Mouse (Mus musculus) layer of hippocampus, adult 9-11 months (tissue): Measurements from ENCODE around the gene Gca.
"Not testable (repeated sequence)": the region's sequence is repeated elsewhere in the genome, so short reads cannot be mapped to it uniquely, and the experiment has no call there.

Experiments used
- DNase-seq: peaks from one replicate; pipeline ENCODE4 v3.0.0; 2022

Gene Gca

DNA sequence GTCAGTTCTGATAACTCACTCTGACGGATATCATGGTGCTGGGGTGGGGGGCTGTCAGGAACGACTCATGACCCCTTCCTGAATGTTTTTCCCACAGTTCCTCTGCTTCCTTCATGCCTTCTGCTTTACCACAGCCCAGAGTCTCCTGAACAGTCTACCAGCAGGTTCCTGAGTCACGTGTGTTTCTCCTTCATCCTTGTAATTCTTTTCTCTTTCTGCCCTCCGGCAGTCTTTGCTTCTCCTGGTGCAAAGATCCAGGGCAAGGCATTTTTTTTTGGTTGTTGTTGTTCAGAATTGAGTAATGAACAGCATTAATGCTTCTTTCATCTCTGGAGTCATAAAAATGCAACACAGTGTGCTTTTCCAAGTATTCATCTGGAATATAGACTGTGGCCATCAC is 6.7 kb downstream of the Gca start:
- no peak for DNase-seq

DNA sequence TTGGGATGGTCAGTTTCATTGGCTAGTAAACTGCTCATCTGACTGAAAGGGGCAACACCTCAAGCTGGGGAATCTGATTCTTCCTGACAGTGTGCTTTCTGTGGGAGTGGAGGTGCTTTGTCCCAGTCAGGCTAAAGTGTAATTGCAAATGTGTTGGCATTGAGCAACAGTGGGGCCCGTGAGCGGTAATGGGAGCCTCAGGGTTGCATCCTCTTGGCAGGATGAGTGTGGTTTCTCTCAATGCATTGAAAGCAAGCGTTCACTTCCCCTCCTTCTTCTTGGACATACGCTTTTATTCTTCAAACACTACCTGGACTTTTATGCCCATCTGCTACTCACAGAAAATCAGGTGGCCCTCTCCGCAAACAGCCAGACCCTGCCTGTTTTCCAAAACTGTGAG is 8.7 kb downstream of the Gca start:
- DNase-seq, result no peak

DNA sequence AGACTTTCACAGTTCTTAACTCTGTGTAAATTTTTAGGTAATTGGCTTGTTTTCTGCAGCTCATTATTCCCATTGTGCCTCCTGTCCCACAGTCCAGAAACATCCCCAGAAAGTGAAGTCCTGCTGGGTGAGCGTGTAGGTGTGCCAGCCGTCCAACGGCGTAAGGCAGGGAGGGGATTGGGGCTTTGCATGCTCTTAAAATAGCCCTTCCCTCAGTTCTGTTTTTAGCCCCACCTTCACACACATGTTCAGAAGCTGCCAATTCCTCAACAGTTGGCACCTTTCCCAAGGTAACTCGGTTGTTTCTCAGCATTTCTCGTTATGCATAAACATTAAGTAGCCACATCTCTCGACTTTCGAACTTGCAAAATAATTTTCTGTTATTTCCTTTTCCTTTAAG is 17.6 kb downstream of the Gca start:
- peak; percentile 35 for DNase-seq

DNA sequence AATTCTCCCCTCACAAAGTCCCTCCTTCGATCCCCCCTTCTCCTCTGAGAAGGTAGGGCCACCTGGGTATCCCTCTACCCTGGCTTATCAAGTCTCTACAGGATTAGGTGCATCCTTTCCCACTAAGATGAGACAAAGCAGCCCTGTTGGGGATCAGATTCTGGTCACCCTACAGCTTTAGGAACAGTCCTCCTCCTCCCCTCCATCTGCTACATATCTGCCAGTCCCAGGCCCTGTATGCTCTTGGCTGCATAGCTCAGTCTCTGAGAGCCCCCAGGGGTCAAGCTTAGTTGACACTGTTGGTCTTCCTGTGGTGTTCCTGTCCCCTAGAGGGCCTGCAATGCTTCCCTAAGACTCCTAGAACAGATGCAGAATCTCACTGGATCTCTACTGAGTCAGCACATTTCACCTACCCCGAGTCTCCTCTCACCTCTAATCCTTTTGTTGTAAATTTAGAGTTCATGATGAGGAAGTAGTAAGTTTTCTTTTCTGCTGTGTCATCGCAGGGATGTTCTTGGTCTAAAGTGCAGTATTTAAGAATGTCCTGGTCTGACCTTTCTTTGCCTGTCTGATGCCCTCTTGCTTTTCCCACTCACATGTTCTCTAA is 21.0 kb downstream of the Gca start:
- DNase-seq, result no peak

DNA sequence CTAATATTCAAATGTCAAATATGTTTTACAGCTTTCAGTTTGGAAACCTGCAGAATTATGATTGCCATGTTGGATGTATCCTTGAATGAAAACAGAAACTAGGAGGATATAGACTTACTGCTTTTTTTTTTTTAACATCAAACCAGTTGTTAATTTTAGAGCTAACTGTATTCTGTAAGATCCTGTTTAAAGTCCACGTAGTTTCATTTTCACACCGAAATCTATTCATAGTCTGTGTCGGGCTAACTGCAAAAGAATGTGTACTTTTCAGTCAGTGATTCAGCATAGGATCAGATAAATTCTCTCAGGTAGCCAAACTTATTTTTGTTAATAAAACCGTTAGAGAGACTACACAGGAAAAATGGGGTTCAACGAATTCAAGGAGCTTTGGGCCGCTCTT is 21.8 kb downstream of the Gca start:
- DNase-seq, result no peak

DNA sequence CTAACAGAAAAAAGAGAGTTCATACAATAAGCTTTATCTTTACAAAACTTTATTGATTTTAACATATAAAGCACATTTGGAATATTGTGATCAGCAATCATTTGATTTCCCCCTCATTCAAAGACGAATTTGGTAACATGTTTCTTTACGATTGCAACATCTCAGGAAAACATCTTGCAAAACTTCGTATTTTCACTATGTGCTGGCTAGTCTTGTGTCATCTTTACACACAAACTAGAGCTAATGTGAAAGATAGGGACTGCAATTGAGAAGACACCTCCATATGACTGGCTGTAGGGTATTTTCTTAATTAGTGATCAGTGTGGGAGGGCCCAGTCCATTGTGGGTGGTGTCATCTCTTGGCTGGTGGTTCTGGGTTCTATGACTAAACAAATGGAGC is 42.2 kb downstream of the Gca start:
- no peak for DNase-seq

DNA sequence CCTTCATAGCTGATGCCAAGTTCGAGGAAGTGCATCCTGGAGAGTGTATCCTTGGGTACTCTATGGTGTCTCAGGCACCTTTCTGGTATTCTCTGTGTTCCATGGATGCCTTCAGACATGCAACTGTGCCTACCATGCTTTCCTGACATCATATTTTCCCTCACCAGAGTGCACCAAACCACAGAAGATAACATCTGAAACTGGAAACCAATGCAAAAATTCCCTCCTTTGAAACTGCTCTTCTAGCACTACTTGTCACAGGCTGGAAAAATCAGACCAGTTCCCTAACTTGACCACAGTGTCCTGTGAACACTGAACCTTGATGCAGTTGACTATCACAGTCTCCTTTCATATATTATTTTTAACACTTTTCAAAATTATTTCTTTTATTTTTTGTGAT is 45.5 kb downstream of the Gca start:
- DNase-seq, result no peak

DNA sequence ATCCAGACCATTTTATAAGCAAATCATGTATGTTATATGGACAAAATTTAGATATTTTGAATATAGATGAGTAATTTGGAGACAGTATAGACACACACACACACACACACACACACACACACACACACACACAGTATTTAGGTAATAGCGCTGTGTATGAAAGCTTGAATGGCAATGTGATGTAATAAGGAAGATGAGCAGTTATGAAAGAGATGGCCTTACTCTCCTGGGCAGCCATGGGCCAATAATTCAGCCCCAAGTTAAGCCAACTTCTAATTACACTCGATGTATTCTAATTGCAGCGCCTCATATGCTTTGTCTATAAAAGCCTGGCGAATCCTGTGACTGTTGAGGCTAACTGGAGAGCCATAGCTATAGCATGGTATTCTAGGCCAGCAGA is 50.3 kb downstream of the Gca start:
- DNase-seq, result not testable (repeated sequence)

DNA sequence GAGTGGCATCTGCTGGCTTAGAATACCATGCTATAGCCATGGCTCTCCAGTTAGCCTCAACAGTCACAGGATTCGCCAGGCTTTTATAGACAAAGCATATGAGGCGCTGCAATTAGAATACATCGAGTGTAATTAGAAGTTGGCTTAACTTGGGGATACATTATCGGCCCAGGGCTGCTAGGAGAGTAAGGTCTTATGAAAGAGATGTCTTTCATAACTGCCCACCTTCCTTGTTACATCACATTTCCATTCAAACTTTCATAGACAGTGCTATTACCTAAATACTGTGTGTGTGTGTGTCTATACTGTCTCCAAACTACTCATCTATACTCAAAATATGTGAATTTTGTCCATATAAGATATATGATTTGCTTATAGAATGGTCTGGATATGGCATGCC is 51.2 kb downstream of the Gca start:
- DNase-seq, result no peak

DNA sequence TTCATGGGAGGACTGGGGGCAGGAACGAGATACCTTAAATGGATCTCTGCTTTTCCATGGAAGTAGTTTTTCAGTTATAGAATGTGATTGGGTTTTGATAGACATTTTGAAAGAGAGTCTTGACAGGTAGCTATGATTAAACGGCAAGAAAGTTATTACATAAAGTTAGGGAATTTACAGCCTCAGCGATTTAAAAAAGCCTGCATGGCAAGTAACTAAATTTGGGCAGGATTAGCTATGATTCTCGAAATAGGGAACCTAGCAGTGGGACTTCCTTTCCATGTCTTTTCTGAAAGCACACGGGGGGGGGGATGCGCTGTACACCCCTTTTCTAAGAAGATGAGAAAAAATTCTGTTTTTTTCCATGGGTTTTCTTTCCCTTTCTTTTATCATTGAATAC is 53.2 kb downstream of the Gca start:
- DNase-seq, result no peak

DNA sequence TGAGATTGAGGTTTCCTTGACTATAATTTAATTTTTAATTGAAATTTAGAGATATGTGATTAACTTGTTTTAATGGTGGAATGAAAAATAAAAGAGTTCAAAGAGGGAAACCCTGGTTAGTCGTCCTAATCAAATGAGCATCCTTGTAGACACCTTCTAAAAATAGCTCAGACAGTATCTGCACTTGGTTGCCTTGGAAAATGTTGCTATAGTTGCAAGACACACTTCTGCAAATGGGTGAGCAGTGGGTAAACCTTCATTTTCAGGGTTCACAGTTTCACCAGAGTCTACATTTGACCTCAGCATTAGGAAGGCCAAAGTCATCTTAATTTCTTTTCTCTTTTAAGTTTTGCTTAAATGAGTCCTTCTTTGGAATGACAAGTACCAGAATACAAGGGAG is 54.3 kb downstream of the Gca start:
- DNase-seq, result peak; percentile 9

DNA sequence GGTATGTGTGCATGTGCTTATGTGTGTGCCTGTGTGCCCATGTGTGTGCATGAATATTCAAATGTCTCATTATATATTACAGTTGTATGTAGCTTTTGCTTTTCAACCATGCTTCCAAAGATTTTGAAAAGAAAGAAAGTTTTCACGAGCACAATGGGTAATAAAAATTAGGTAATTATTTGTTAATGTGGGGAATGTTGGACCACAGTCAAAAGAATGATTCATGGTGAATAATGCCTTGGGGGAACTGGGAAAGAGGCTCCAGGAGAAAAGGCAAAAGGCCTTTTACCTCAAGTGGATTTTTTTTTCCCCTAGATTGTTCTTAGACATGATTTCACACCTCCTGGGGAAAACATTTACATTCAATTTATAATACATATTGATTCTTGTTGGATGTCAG is 61.9 kb downstream of the Gca start:
- no peak for DNase-seq

DNA sequence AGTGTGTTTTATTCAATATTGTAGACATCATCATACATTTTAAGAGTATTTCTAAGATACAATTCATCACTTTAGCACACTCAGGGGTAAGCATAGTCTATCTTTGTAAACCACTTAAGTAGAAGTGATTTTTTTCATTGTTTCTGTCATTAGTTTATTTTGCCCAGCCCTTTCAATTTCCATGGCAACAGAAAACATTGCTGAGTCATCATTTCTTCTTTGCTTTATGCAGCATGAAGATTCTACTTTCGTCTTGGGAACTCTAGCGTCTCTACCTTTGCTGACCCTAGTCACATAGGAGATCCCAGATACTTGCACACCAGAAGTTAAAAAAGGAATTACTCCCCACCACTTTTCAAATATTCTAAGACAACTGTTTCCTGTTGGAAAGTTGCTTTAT is 63.6 kb downstream of the Gca start:
- no peak for DNase-seq

DNA sequence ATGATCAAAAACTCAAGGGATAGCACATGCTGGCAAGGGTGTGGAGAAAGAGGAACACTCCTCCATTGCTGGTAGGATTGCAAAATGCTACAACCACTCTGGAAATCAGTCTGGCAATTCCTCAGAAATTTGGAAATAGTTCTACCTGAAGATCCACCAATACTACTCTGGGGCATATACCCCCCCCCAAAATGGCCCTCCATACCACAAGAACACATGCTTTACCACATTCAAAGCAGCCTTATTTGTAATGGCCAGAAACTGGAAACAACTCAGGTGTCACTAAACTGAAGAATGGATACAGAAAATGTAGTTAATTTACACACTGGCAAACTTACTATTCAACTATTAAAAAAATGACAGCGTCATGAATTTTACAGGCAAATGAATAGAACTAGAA is 66.6 kb downstream of the Gca start:
- no peak for DNase-seq

DNA sequence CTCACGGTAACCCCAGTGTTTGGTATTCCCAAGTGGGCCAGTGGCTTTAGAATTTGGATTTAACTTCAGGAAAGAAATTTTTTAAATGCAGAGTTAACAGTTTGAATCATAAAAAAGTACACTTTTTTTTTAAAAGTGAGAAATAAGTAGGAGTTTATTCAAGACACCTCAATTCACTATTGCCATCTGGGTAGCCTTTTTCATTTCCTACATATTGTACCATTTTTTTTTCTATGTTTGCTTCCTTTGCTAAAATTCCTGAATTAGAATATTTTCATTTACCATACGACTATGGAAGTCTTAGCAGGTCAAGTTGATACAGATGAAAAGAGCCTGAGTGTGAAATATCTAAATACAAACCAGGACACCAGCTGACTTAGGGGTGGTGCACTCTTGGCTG is 79.0 kb downstream of the Gca start:
- no peak for DNase-seq
